Mouse (Mus musculus): ENCODE data around the gene Zfp85. TPM values are rescaled to one million over a fixed set of nuclear protein-coding genes. Genes with fewer than 3 reads are reported as not detected.

Zfp85 gene
- polyA plus RNA-seq, 2 experiments from 2014 or later: 13.0 to 16.3 TPM

Other genes with a start within 250 kb of the Zfp85 start
- gene Gm26965, start 229.1 kb downstream of the Zfp85 start, polyA plus RNA-seq (2017; shearing (Covaris generic)): 1 to 10 TPM in 1 of 2 experiments, not detected in 1; 4.7 TPM
- gene Zfp87, start 229.1 kb downstream of the Zfp85 start, polyA plus RNA-seq (2017; shearing (Covaris generic)): 10 to 100 TPM; 52.0 to 61.6 TPM
- gene Zfp748, start 201.4 kb downstream of the Zfp85 start, polyA plus RNA-seq (2017; shearing (Covaris generic)): 10 to 100 TPM; 17.4 to 23.4 TPM
- gene Zfp729b, start 145.5 kb downstream of the Zfp85 start, polyA plus RNA-seq (2017; shearing (Covaris generic)): 1 to 10 TPM; 8.8 to 9.2 TPM
- 1 to 10 TPM; 2.5 to 5.2 TPM for gene Gm49345, start 117.5 kb downstream of the Zfp85 start, polyA plus RNA-seq (2017; shearing (Covaris generic))
- gene Zfp729a, start 117.4 kb downstream of the Zfp85 start, polyA plus RNA-seq (2017; shearing (Covaris generic)): 1 to 10 TPM; 6.7 to 8.0 TPM
- gene Zfp738, start 68.2 kb downstream of the Zfp85 start, polyA plus RNA-seq (2017; shearing (Covaris generic)): 10 to 100 TPM; 11.9 to 16.7 TPM
- gene Zfp65, start 26.1 kb downstream of the Zfp85 start, polyA plus RNA-seq (2017; shearing (Covaris generic)): 1 to 10 TPM; 6.8 to 7.4 TPM
- 1 to 10 TPM; 1.8 to 2.5 TPM for gene Zfp493, start 24.5 kb upstream of the Zfp85 start, polyA plus RNA-seq (2017; shearing (Covaris generic))
- gene Zfp273, start 58.5 kb upstream of the Zfp85 start, polyA plus RNA-seq (2017; shearing (Covaris generic)): 1 to 10 TPM; 6.4 to 6.7 TPM
- gene Gm10037, start 75.9 kb upstream of the Zfp85 start, polyA plus RNA-seq (2017; shearing (Covaris generic)): under 1 TPM in 1 of 2 experiments, not detected in 1; 0.70 TPM
- gene BC048507, start 108.1 kb upstream of the Zfp85 start, polyA plus RNA-seq (2017; shearing (Covaris generic)): not detected

All from activated CD4-positive, CD25-positive, alpha-beta regulatory T cell, adult 4 months (primary cell).